Mouse (Mus musculus) forebrain, embryonic 13.5 days (tissue): ENCODE measurements around the gene Tmem87b. TPM values are rescaled to one million over a fixed set of nuclear protein-coding genes. Genes with fewer than 3 reads are reported as not detected.
A peak's percentile ranks its signal among the peaks of the same experiment; 100 is the strongest.

Experiments used
- ATAC-seq: fragments of 200-750 bp; cut with Nextera tagmentation; 2 replicates; pipeline ENCODE4 v1.8.0; 2017
- H3K27ac ChIP-seq: fragments of 300-500 bp; sonication (generic); 2 replicates; pipeline ENCODE4 v1.5.1; 2015; ENCODE audit warnings: inconsistent platforms, mild to moderate bottlenecking, moderate library complexity
- H3K27me3 ChIP-seq: fragments of 300-500 bp; sonication (generic); 2 replicates; pipeline ENCODE4 v1.6.1; 2015; ENCODE audit warnings: mild to moderate bottlenecking, inconsistent platforms
- H3K36me3 ChIP-seq: fragments of 300-500 bp; sonication (generic); 2 replicates; pipeline ENCODE4 v1.6.1; 2015; ENCODE audit warnings: mild to moderate bottlenecking, inconsistent platforms; ENCODE audit not compliant: poor library complexity, severe bottlenecking
- H3K4me1 ChIP-seq: fragments of 300-500 bp; sonication (generic); 2 replicates; pipeline ENCODE4 v1.6.1; 2015; ENCODE audit warnings: inconsistent platforms
- H3K4me2 ChIP-seq: fragments of 300-500 bp; sonication (generic); 2 replicates; pipeline ENCODE4 v1.6.1; 2015; ENCODE audit warnings: inconsistent platforms, mild to moderate bottlenecking, moderate library complexity
- H3K4me3 ChIP-seq: fragments of 300-500 bp; sonication (generic); 2 replicates; pipeline ENCODE4 v1.5.1; 2015; ENCODE audit warnings: mild to moderate bottlenecking, inconsistent platforms
- H3K9ac ChIP-seq: fragments of 300-500 bp; sonication (generic); 2 replicates; pipeline ENCODE4 v1.6.1; 2015; ENCODE audit warnings: mild to moderate bottlenecking, inconsistent platforms
- H3K9me3 ChIP-seq: fragments of 300-500 bp; sonication (generic); replicated peaks from 2 replicates; pipeline ENCODE4 v1.6.1; 2016; ENCODE audit warnings: inconsistent platforms
- WGBS: fragments of 180-500 bp; shearing (Covaris S2); methylation state at CpG from one replicate; pipeline ENCODE4 v1.1.7; 2015; 5-methylcytosine and 5-hydroxymethylcytosine counted together
- polyA plus RNA-seq: library from polyadenylated mRNA; unstranded; fragments of >200 nt; fragmentation: Nextera tagmentation; extraction: Ambion mirVana; gene quantifications from 2 replicates; pipeline ENCODE4 v1.2.1, GENCODE M21; 2015

Gene Tmem87b
- 33.8 and 36.8 TPM in 2 replicates for polyA plus RNA-seq

DNA sequence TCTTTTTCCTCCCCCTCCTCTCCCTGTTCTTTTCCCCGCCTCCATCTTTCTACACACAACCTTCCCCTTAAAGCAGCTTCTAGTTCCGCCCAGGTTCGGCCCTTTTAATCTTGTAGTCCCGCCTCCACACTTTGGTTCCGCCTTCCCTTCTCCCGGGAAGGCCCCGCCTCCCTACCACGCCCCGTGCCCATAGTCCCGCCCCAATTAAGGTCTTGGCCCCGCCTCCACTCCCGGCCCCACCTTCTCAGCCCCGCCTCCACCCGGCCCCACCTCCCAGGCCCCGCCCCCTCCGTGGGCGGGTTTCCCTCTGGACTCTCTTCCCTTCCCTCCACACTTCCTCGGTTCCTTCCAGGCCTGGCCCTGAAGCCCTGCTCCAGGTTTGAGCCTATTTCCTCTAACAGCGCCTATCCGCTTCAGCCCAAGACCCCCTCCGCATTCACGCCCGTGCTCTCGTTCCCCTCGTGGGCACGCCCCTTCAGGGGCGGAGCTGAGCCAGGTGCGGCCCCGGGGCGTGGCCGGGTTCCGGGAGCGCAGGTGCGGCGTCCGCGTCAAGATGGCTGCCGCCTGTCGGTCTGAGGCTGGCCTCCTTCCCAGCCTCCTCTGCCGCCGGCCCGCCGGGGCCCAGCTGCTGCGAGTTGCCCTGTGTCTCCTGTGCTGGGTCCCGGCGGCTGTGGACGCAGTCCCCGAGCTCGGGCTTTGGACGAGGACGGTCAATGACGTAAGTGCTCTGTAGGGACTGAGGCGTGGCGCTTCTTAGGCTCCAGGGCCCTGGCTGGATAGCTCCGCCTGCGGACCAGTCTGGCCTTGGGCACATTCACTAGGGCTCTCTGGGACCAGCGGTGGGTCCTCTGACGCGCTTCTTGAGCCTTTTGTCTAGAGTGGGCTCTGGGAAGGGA lies at the start of gene Tmem87b:
Gene Tmem87b, plus strand, starts transcription at position 333 of the 896 bp plus-strand sequence.
- under 1% methylated on average over 56 of the region's 59 CpGs for WGBS

DNA sequence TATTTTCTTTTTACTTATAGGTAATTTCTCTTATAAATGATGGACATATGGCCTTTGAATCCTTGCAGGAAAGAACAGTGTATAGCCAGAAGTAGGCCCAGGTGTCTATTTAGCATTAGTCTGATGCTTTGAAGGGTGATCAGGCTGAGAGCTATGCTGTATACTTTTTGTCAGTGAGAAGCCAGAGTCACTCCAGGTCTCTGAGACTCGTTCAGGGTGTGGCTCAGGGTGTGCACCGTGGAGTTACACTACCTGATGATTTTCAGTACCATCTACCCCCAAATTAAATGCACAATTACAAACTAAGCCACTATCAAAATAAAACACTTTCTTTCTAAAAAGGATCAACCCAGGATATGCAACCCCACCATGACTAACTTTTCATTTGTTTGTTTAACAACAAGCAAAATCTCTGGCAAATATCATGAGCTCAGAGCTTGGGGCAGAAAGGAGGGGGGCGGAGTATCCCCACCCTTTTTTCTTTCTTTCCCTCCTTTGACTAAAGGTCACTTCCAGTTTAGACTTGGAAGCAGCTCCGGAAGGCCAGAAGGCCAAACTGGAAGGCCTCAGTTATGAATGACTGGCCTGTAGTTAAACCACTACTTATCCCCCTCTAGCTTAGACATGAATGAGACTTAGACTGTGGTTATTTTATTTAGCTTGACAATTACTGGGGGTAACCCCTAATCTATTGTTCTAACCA lies 49.2 kb upstream of the Tmem87b start:
- no peak overlapping the region for H3K4me3 ChIP-seq
- H3K27ac ChIP-seq, result no peak overlapping the region
- no peak overlapping the region for H3K4me2 ChIP-seq
- no peak overlapping the region for H3K9ac ChIP-seq
- no peaks in the 10 kb centered on the region for H3K9me3 ChIP-seq
- H3K36me3 ChIP-seq, result no peaks in the 10 kb centered on the region
- no peaks in the 10 kb centered on the region for H3K27me3 ChIP-seq
- ATAC-seq, result no peak
- 86% methylated on average over 4 of the region's 4 CpGs for WGBS
- H3K4me1 ChIP-seq, result peaks cover 3% of the 10 kb centered on the region; the same call in 1 of the 2 replicates

More for the DNA sequence above, at the start of gene Tmem87b:
- Histone ChIP-seq H3K36me3 (no peaks in the 10 kb centered on the region), H3K4me1 (peaks cover 19% of the 10 kb centered on the region), H3K4me2 (peak within 1 kb of the TSS; percentile 70), H3K27me3 (no peaks in the 10 kb centered on the region), H3K4me3 (peak within 1 kb of the TSS; percentile 74), H3K9ac (peak within 1 kb of the TSS; percentile 79), H3K27ac (peak within 1 kb of the TSS; percentile 91), H3K9me3 (no peaks in the 10 kb centered on the region)
- peak; percentile 94 for ATAC-seq

DNA sequence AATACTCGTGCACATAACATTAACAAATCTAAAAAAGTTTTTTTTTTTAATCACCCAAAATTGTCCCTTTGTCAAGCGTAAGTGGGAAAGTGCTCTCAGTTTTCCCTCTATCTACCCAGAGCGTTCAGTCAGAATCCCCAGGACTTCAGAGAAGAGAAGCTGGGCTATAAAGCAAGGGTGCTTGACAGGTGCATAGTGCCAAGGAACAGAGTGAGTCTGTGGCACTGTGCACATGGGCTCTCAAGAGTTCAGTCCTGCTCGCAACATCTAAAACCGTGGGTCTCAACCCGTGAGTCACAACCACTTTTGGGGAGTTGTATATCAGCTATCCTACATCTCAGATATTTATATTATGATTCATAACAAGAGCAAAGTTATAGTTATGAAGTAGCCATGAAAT lies 47.4 kb upstream of the Tmem87b start:
- no peak overlapping the region for H3K27ac ChIP-seq
- H3K9ac ChIP-seq, result no peak overlapping the region
- no peak overlapping the region for H3K4me2 ChIP-seq
- H3K9me3 ChIP-seq, result no peaks in the 10 kb centered on the region
- WGBS, result 93% methylated on average over 6 of the region's 6 CpGs
- no peaks in the 10 kb centered on the region for H3K36me3 ChIP-seq
- no peak overlapping the region for H3K4me3 ChIP-seq
- H3K27me3 ChIP-seq, result no peaks in the 10 kb centered on the region
- H3K4me1 ChIP-seq, result peaks cover 3% of the 10 kb centered on the region; the same call in 1 of the 2 replicates
- no peak for ATAC-seq

DNA sequence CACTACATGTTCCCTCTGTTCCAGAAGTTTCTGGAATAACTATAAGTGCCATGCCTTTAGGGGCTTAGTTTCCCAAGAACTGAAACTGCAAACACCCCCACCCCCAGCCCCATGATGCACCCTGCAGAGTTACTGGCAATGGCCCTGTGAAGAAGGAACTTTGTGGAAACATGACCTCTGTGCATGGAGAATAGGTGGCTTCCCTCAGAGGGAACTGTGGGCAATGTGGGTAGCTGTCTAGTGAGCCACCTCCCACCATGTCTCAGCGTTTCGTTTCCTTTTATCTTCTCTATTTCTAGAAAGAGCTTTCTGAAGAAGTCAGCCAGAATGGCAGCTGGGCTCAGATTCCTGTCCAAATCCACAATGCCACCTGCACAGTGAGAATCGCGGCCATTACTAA lies 46.9 kb upstream of the Tmem87b start:
- Histone ChIP-seq H3K4me2 (no peak overlapping the region), H3K4me1 (peaks cover 3% of the 10 kb centered on the region; the same call in 1 of the 2 replicates), H3K9me3 (no peaks in the 10 kb centered on the region), H3K27ac (no peak overlapping the region), H3K4me3 (no peak overlapping the region), H3K36me3 (no peaks in the 10 kb centered on the region), H3K27me3 (no peaks in the 10 kb centered on the region), H3K9ac (no peak overlapping the region)
- no peak for ATAC-seq
- WGBS, result 80% methylated on average over 4 of the region's 4 CpGs

DNA sequence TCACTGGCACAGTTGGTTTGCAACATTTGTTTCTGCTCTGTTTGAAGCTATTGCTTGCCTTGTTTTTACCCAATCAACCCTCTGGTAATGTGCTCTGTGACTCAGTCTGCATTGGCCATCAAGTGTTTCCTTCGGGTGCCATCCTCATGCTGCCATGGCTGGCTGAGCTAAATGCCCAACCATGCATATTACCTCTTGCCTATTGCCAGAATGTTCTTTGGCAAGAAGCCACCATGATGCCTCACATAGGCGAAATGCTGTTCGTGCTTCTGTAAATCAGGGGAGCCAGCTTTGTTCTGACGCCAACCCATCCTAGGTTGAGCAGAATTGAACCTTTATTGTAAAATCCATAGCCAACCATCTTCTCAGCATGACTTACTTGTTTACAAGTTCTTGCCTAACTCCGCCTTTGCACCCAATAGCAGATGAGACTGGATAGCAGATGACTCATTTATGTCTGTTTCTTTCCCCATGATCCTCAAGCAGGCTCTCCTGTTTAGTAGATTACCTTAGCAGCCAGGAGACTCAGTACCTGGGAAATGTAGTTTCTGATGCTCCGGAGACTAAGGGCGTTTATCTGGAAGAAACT lies 46.1 kb upstream of the Tmem87b start:
- WGBS, result 86% methylated on average over 7 of the region's 7 CpGs
- H3K4me1 ChIP-seq, result peaks cover 3% of the 10 kb centered on the region; the same call in 1 of the 2 replicates
- no peak overlapping the region for H3K9ac ChIP-seq
- ATAC-seq, result no peak
- no peaks in the 10 kb centered on the region for H3K36me3 ChIP-seq
- no peaks in the 10 kb centered on the region for H3K27me3 ChIP-seq
- H3K9me3 ChIP-seq, result no peaks in the 10 kb centered on the region
- H3K27ac ChIP-seq, result no peak overlapping the region
- no peak overlapping the region for H3K4me2 ChIP-seq
- no peak overlapping the region for H3K4me3 ChIP-seq

DNA sequence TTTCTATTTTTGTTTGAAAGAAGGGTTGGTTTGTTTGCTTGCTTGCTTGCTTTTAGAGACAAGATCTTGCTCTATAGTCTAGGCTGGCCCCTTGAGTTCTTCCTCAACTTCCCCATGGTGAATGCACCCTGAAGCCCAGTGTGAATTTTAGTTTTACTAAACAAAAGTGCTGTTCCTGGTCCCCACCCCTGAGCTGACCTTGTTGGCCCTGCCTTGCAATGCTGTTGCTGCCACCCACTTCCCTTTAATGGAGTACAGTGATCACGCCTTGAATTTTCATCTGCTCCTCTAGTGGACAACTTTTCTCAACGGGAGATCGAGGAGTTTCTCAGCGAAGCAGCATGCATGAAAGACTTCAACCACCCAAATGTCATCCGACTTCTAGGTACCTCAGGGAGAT lies 35.7 kb upstream of the Tmem87b start:
- Histone ChIP-seq H3K9ac (no peak overlapping the region), H3K36me3 (no peaks in the 10 kb centered on the region), H3K9me3 (no peaks in the 10 kb centered on the region), H3K27me3 (no peaks in the 10 kb centered on the region), H3K4me3 (no peak overlapping the region), H3K4me2 (no peak overlapping the region), H3K4me1 (peaks cover 5% of the 10 kb centered on the region), H3K27ac (no peak overlapping the region)
- no peak for ATAC-seq
- 94% methylated on average over 5 of the region's 5 CpGs for WGBS

DNA sequence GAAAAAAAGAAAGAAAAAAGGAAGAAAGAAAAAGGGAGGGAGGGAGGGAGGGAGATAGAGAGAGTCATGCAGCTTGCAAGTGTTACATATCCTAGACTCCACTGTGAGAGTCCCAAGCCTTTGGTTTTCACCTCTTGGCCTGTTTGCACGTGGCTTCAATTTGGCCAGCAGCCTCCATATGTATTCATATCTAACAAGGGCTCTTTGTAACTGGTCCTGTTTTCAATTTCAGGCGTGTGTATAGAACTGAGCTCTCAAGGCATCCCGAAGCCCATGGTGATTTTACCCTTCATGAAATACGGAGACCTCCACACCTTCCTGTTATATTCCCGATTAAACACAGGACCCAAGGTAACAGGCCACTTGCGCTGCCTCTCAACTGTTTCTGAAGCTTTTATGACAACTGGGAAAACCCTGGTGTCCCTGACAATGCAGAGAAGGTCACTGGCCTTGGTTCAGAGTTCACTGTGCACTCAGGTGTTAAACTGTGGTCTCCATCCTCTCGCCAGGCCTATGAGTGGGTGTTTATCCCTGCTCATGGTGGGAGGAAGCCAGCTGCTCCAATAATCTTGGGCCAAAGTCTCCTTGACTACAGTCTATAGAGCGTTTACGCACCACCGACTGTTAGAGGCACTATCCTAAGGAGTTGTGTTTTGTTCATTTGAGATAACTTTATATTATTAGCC lies 34.1 kb upstream of the Tmem87b start:
- ATAC-seq, result no peak
- no peaks in the 10 kb centered on the region for H3K36me3 ChIP-seq
- H3K9ac ChIP-seq, result no peak overlapping the region
- no peaks in the 10 kb centered on the region for H3K27me3 ChIP-seq
- 86% methylated on average over 10 of the region's 10 CpGs for WGBS
- H3K9me3 ChIP-seq, result no peaks in the 10 kb centered on the region
- no peak overlapping the region for H3K4me2 ChIP-seq
- no peak overlapping the region for H3K4me3 ChIP-seq
- peaks cover 5% of the 10 kb centered on the region for H3K4me1 ChIP-seq
- H3K27ac ChIP-seq, result no peak overlapping the region

DNA sequence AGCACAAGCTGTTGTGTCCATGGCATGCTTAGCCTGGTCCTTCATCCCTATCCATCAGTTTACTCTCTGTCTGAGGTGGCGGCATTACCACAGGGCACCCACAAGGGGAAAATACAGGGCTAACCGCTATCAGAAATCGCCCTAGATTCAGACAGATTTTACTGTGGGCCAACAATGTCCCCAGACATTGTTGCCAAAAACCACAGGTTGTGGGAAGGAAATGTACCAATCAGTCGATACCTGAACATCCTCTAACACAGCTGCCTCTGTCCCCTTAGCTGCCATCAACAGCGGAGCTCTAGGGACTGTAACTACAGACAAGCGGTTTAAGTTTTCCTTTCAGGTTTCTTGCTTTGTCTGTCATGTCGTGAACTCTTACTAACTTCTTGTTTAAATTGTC lies 33.1 kb upstream of the Tmem87b start:
- Histone ChIP-seq H3K9me3 (no peaks in the 10 kb centered on the region), H3K27ac (no peak overlapping the region), H3K4me1 (peaks cover 5% of the 10 kb centered on the region), H3K9ac (no peak overlapping the region), H3K4me3 (no peak overlapping the region), H3K27me3 (no peaks in the 10 kb centered on the region), H3K4me2 (no peak overlapping the region), H3K36me3 (no peaks in the 10 kb centered on the region)
- no peak for ATAC-seq
- WGBS, result 96% methylated on average over 7 of the region's 7 CpGs

DNA sequence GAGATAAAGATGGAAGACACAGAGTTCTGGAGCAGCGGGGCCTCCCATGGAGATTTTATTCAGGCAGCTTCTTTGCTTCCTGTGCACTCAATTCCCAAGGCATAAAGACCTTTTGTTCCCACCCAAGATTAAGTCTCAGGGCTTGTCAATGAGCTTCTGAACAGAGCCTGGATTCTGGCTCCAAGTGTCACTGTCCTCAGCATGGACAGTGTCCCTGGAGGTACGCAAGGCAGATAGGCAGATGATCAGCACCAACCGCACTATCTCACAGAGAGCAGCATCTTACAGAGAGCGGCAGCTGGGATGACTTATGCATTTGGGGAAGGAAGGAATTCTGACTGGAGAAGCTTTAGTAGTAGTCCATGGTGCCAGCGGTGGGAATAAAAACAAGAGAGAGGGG lies 31.6 kb upstream of the Tmem87b start:
- H3K4me3 ChIP-seq, result no peak overlapping the region
- H3K27me3 ChIP-seq, result no peaks in the 10 kb centered on the region
- no peak overlapping the region for H3K4me2 ChIP-seq
- no peak for ATAC-seq
- no peak overlapping the region for H3K9ac ChIP-seq
- no peaks in the 10 kb centered on the region for H3K9me3 ChIP-seq
- H3K36me3 ChIP-seq, result no peaks in the 10 kb centered on the region
- H3K4me1 ChIP-seq, result peaks cover 5% of the 10 kb centered on the region
- no peak overlapping the region for H3K27ac ChIP-seq
- 28% methylated on average over 5 of the region's 5 CpGs for WGBS

DNA sequence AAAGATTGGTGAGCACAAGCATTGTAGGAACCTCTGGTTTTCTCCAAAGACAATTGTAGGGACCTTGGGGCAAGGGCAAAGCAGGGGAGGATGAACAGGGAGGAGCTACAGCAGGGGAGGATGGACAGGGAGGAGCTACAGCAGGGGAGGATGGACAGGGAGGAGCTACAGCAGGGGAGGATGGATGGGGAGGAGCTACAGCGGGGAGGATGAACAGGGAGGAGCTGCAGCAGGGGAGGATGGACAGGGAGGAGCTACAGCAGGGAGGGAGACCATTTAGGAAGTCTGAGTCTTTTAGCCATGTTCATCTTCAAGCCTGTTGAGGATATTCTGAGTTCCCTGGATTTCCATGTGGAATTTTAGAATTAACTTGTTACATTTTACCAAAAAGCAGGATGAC lies 31.1 kb upstream of the Tmem87b start:
- H3K4me1 ChIP-seq, result peaks cover 5% of the 10 kb centered on the region
- ATAC-seq, result no peak
- H3K9me3 ChIP-seq, result no peaks in the 10 kb centered on the region
- H3K9ac ChIP-seq, result no peak overlapping the region
- no peak overlapping the region for H3K27ac ChIP-seq
- no peak overlapping the region for H3K4me3 ChIP-seq
- 33% methylated on average over 1 of the region's 1 CpGs for WGBS
- H3K4me2 ChIP-seq, result no peak overlapping the region
- no peaks in the 10 kb centered on the region for H3K27me3 ChIP-seq
- no peaks in the 10 kb centered on the region for H3K36me3 ChIP-seq

DNA sequence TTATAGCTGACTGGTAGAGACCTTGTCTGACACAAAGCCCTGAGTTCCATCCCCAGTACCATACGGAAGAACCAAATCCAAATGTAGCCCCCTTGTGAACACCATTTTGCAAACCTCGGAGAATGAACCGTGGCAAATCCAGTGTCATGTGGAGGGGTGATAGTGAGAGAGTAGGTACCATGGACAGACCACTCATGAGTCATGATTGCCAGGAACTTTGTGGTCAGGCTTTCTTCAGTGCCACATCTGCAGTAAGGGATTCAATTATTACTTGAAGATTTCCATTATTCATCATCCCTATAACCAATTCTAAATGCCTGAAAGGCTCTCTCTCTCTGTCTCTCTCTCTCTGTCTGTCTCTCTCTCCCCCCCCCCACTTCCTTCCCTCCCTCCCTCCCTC lies 30.1 kb upstream of the Tmem87b start:
- Histone ChIP-seq H3K27me3 (no peaks in the 10 kb centered on the region), H3K4me1 (peaks cover 5% of the 10 kb centered on the region), H3K9me3 (no peaks in the 10 kb centered on the region), H3K27ac (no peak overlapping the region), H3K4me2 (no peak overlapping the region), H3K36me3 (no peaks in the 10 kb centered on the region), H3K4me3 (no peak overlapping the region), H3K9ac (no peak overlapping the region)
- no peak for ATAC-seq
- 92% methylated on average over 3 of the region's 3 CpGs for WGBS
